Mouse (Mus musculus): ENCODE results near the gene Faap24. TPM values are rescaled to one million over a fixed set of nuclear protein-coding genes. Genes with fewer than 3 reads are reported as not detected.

Gene Faap24
- polyA plus RNA-seq, 1 experiment = not detected

DNA sequence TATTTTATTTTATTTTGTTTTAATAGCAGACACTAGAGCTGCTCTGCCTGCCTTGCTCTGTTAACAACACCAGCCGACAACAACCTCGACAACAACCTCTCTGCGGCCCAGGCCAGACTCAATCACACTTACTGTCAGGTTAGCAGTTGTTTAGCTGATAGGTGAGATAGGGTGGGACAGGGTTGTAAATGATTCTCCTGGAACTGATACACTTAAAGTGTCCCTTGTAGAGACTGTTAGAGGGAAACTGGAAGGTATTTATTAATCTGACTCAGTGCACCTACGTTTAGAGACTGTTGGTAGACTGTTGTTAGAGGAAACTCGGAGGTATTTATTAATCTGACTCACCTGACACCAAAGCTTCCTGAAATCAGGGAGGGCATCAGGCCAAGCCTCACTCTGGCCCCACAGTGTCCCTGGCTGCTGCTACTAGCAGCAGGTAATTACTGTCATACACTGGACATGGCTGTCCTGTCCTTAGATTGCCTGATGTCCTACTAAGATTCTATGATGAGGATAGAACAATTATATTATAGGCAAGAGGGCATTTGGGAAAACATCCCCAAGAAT is 41.2 kb downstream of the Faap24 start:
- no peak for TF ChIP-seq POLR2A (IDR thresholded peaks at IDR 0.05; ENCODE audit: insufficient read depth, low read depth, low read length)
- TF ChIP-seq CTCF (IDR thresholded peaks at IDR 0.05; ENCODE audit: insufficient read depth, low read depth, low read length) = no peak
- no peak overlapping the region for H3K27ac ChIP-seq (ENCODE audit: insufficient read depth, low read depth, low read length)
- WGBS = 87% methylated on average over 5 of the region's 5 CpGs
- no peaks in the 10 kb centered on the region for H3K4me1 ChIP-seq (ENCODE audit: control insufficient read depth, insufficient read depth, low read length)
- H3K4me3 ChIP-seq (ENCODE audit: insufficient read depth, low read depth, low read length) = no peak overlapping the region

DNA sequence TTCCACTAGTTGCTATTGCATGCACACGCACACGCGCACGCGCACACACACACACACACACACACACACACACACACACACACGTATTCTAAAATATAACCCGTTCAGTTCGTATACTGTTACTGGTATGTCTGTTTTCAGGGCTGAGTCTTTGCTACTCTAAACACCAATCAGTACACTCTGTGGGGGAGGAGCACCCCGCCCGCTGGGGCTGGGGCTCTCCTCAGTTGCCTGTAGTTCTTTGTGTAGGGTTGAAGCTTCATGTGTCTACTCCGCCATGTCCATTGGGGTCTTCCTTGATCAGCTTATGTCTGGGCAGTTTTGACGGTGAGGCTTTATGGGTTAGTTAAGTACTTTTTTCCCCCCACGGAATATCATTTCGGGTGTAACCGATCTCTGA is 43.3 kb downstream of the Faap24 start:
- no peak overlapping the region for H3K4me3 ChIP-seq (ENCODE audit: insufficient read depth, low read depth, low read length)
- no peaks in the 10 kb centered on the region for H3K4me1 ChIP-seq (ENCODE audit: control insufficient read depth, insufficient read depth, low read length)
- no peak overlapping the region for H3K27ac ChIP-seq (ENCODE audit: insufficient read depth, low read depth, low read length)
- WGBS = 95% methylated on average over 15 of the region's 15 CpGs
- no peak for TF ChIP-seq POLR2A (IDR thresholded peaks at IDR 0.05; ENCODE audit: insufficient read depth, low read depth, low read length)
- TF ChIP-seq CTCF (IDR thresholded peaks at IDR 0.05; ENCODE audit: insufficient read depth, low read depth, low read length) = no peak

DNA sequence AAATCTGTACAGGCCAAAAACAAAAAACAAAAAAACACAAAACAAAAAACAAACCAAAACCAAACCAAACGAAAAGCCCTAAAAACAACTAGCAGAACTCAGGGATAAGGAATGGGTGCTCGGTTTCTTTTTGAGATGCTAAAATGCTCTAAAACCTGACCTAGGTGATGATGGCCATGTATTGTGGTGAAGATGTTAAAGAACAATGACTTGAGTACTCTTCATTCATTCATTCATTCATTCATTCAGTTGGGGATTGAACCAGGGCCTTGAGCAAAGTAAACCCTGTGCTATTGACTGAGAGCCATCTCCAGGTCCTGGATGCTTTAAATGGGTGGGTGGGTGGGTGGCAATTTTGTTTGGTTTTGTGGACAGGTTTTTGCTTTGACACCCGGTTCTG is 45.5 kb downstream of the Faap24 start:
- Histone ChIP-seq H3K4me1 (ENCODE audit: control insufficient read depth, insufficient read depth, low read length) (no peaks in the 10 kb centered on the region), H3K4me3 (ENCODE audit: insufficient read depth, low read depth, low read length) (no peak overlapping the region), H3K27ac (ENCODE audit: insufficient read depth, low read depth, low read length) (no peak overlapping the region)
- TF ChIP-seq CTCF (IDR thresholded peaks at IDR 0.05; ENCODE audit: insufficient read depth, low read depth, low read length) (no peak), POLR2A (IDR thresholded peaks at IDR 0.05; ENCODE audit: insufficient read depth, low read depth, low read length) (no peak)
- 96% methylated on average over 3 of the region's 3 CpGs for WGBS

- Histone ChIP-seq H3K4me3 (ENCODE audit: insufficient read depth, low read depth, low read length) (no peak overlapping the region), H3K4me1 (ENCODE audit: control insufficient read depth, insufficient read depth, low read length) (no peaks in the 10 kb centered on the region), H3K27ac (ENCODE audit: insufficient read depth, low read depth, low read length) (no peak overlapping the region)
- TF ChIP-seq POLR2A (IDR thresholded peaks at IDR 0.05; ENCODE audit: insufficient read depth, low read depth, low read length) (no peak), CTCF (IDR thresholded peaks at IDR 0.05; ENCODE audit: insufficient read depth, low read depth, low read length) (no peak)
- 93% methylated on average over 8 of the region's 8 CpGs for WGBS
These were observed 46.6 kb downstream of the Faap24 start for GRCm38 (mm10) chr7:35349886-35350684.

DNA sequence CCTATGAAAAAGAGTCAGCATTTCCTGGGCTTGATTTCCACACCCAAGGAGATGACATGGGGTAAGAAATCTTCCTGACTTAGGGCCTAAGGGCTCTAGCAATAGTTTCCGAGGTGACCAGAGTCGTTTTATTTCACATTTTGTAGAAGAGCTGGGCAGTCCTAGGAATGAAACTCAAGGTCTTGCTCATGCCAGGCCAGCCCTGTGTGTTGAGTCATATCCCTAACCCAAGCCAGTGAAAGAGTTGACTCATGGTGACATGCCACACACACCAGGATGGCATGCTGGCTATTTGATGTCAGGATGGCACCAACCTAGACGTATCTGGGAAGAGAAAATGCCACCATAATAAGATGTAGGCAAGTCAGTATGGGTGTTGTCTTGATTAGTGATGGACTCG is 47.6 kb downstream of the Faap24 start:
- Histone ChIP-seq H3K4me1 (ENCODE audit: control insufficient read depth, insufficient read depth, low read length) (no peaks in the 10 kb centered on the region), H3K27ac (ENCODE audit: insufficient read depth, low read depth, low read length) (no peak overlapping the region), H3K4me3 (ENCODE audit: insufficient read depth, low read depth, low read length) (no peak overlapping the region)
- TF ChIP-seq POLR2A (IDR thresholded peaks at IDR 0.05; ENCODE audit: insufficient read depth, low read depth, low read length) (no peak), CTCF (IDR thresholded peaks at IDR 0.05; ENCODE audit: insufficient read depth, low read depth, low read length) (no peak)
- WGBS = 88% methylated on average over 4 of the region's 4 CpGs

GRCm38 (mm10) chr7:35347918-35348700 is 48.5 kb downstream of the Faap24 start:
- Histone ChIP-seq H3K4me3 (ENCODE audit: insufficient read depth, low read depth, low read length) (no peak overlapping the region), H3K27ac (ENCODE audit: insufficient read depth, low read depth, low read length) (no peak overlapping the region), H3K4me1 (ENCODE audit: control insufficient read depth, insufficient read depth, low read length) (no peaks in the 10 kb centered on the region)
- TF ChIP-seq POLR2A (IDR thresholded peaks at IDR 0.05; ENCODE audit: insufficient read depth, low read depth, low read length) (no peak), CTCF (IDR thresholded peaks at IDR 0.05; ENCODE audit: insufficient read depth, low read depth, low read length) (no peak)
- 75% methylated on average over 18 of the region's 18 CpGs for WGBS

DNA sequence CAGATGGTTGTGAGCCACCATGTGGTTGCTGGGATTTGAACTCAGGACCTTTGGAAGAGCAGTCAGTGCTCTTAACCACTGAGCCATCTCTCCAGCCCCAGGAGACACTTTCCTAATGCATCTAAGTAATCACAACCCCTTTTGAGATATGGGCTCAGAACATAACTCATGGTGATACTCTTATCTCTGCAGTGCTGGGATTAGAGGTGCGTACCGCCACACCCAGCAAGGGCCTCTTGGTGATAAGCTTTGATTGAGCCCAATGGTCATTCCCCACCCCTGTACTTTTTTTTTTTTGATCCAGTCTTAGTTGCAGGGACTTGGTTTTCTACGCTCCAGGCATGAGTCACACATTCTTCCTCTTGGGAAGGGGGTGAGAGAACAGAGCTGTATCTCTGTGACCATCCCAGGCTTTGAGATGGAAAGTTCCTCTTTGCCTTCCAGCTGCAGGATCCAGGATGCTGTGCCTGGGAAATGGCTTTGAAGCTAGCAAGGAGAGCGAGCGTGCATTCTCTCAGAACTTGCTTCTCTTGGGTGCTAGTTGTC is 51.8 kb downstream of the Faap24 start:
- Histone ChIP-seq H3K4me1 (ENCODE audit: control insufficient read depth, insufficient read depth, low read length) (peaks cover 3% of the 10 kb centered on the region; the same call in 1 of the 2 replicates), H3K27ac (ENCODE audit: insufficient read depth, low read depth, low read length) (no peak overlapping the region), H3K4me3 (ENCODE audit: insufficient read depth, low read depth, low read length) (no peak overlapping the region)
- TF ChIP-seq CTCF (IDR thresholded peaks at IDR 0.05; ENCODE audit: insufficient read depth, low read depth, low read length) (no peak), POLR2A (IDR thresholded peaks at IDR 0.05; ENCODE audit: insufficient read depth, low read depth, low read length) (no peak)
- 86% methylated on average over 5 of the region's 5 CpGs for WGBS

- TF ChIP-seq POLR2A (IDR thresholded peaks at IDR 0.05; ENCODE audit: insufficient read depth, low read depth, low read length) (no peak), CTCF (IDR thresholded peaks at IDR 0.05; ENCODE audit: insufficient read depth, low read depth, low read length) (no peak)
- Histone ChIP-seq H3K27ac (ENCODE audit: insufficient read depth, low read depth, low read length) (no peak overlapping the region), H3K4me3 (ENCODE audit: insufficient read depth, low read depth, low read length) (no peak overlapping the region), H3K4me1 (ENCODE audit: control insufficient read depth, insufficient read depth, low read length) (peaks cover 3% of the 10 kb centered on the region; the same call in 1 of the 2 replicates)
- WGBS = 55% methylated on average over 4 of the region's 4 CpGs
These were observed 54.1 kb downstream of the Faap24 start for GRCm38 (mm10) chr7:35342498-35342897.

Other genes with a start within 250 kb of the Faap24 start
- gene Slc7a10, start 210.5 kb downstream of the Faap24 start, polyA plus RNA-seq (2012; ENCODE audit: insufficient read depth, insufficient read length, low replicate concordance, missing spikeins) = not detected in 2 replicates
- gene Lrp3, start 181.3 kb downstream of the Faap24 start, polyA plus RNA-seq (2012; ENCODE audit: insufficient read depth, insufficient read length, low replicate concordance, missing spikeins) = not detected in 2 replicates
- not detected in 2 replicates for gene Gpatch1, start 78.4 kb downstream of the Faap24 start, polyA plus RNA-seq (2012; ENCODE audit: insufficient read depth, insufficient read length, low replicate concordance, missing spikeins)
- gene Rhpn2, start 62.7 kb downstream of the Faap24 start, polyA plus RNA-seq (2012; ENCODE audit: insufficient read depth, insufficient read length, low replicate concordance, missing spikeins) = not detected in 2 replicates
- gene Cep89, start 199 bp upstream of the Faap24 start, polyA plus RNA-seq (2012; ENCODE audit: insufficient read depth, insufficient read length, low replicate concordance, missing spikeins) = not detected in 2 replicates
- not detected in 2 replicates for gene Slc7a9, start 52.0 kb upstream of the Faap24 start, polyA plus RNA-seq (2012; ENCODE audit: insufficient read depth, insufficient read length, low replicate concordance, missing spikeins)
- not detected in 2 replicates for gene Tdrd12, start 140.9 kb upstream of the Faap24 start, polyA plus RNA-seq (2012; ENCODE audit: insufficient read depth, insufficient read length, low replicate concordance, missing spikeins)
- gene Nudt19, start 159.5 kb upstream of the Faap24 start, polyA plus RNA-seq (2012; ENCODE audit: insufficient read depth, insufficient read length, low replicate concordance, missing spikeins) = not detected in 2 replicates
- not detected in 2 replicates for gene Rgs9bp, start 188.7 kb upstream of the Faap24 start, polyA plus RNA-seq (2012; ENCODE audit: insufficient read depth, insufficient read length, low replicate concordance, missing spikeins)
- not detected in 2 replicates for gene Ankrd27, start 189.4 kb upstream of the Faap24 start, polyA plus RNA-seq (2012; ENCODE audit: insufficient read depth, insufficient read length, low replicate concordance, missing spikeins)

All from olfactory bulb, adult 2 months (tissue).